Mouse (Mus musculus) cortical plate, adult 2 months (tissue): Measurements from ENCODE around the gene Hsd17b14. TPM values are rescaled to one million over a fixed set of nuclear protein-coding genes. Genes with fewer than 3 reads are reported as not detected.

ENCODE experiments used
- H3K27ac ChIP-seq: fragments of 200-500 bp; 2 replicates; pipeline ENCODE4 v1.5.1; 2012; ENCODE audit warnings: low read length, control low read depth, inconsistent platforms; ENCODE audit not compliant: insufficient read depth
- H3K4me1 ChIP-seq: fragments of 200-500 bp; 2 replicates; pipeline ENCODE4 v1.6.1; 2011; ENCODE audit warnings: low read length; ENCODE audit not compliant: control insufficient read depth, insufficient read depth
- H3K4me3 ChIP-seq: fragments of 200-500 bp; 2 replicates; pipeline ENCODE4 v1.5.1; 2011; ENCODE audit warnings: mild to moderate bottlenecking, low read length, control low read depth; ENCODE audit not compliant: insufficient read depth
- CTCF ChIP-seq: fragments of 200-500 bp; IDR thresholded peaks from 2 replicates; pipeline ENCODE4 v1.5.1; 2011; ENCODE audit warnings: mild to moderate bottlenecking, control low read depth, low read length; ENCODE audit not compliant: insufficient read depth; ENCODE audit errors: extremely low read depth
- POLR2A ChIP-seq: fragments of 200-500 bp; IDR thresholded peaks from 2 replicates; pipeline ENCODE4 v1.6.1; 2011; ENCODE audit warnings: mild to moderate bottlenecking, low read length, control low read depth; ENCODE audit not compliant: insufficient read depth; ENCODE audit errors: extremely low read depth
- polyA plus RNA-seq: library from polyadenylated mRNA; depleted of rRNA; stranded (reverse); fragments of >200 nt; gene quantifications from 2 replicates; pipeline ENCODE4 v1.2.3, GENCODE M21; 2012

Gene Hsd17b14
- polyA plus RNA-seq, 1 experiment: 0.54 TPM

DNA sequence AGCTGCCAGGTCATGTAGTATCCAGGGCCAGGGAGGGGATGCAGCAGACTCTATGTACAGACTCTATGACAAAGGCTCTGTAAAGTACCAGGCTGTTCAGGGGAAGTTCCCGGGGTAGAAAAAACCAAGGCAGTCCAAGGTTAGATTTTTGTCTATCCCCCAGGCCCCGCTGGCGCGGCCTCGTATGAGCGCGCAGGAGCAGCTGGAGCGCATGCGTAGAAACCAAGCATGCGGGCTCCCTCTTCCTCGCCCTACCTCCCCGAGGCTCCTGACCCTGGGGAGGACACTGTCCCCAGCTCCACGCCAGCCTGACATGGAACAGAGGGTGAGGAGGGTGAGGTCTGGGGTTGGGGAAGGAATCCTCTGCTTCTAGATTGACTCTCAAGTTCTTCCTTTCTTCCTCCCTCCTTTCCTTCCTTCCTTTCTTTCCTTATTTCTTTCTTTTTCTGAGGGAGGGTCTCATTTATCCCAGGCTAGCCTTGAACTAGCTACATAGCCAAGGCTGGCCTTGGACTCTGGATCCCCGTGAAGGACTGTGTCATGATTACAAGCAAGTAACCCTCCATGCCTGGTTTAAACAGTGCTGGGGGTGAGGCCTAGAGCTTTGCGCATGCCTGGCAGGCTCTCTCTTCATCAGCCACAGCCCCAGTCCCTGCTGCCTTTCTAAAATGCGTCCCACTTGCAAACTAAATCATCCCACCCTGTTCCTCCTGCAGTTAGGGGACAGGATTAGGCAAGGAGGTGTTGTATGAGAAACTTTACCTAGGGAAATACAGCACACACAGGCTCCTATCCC, 4.9 kb upstream of the Hsd17b14 start:
- H3K4me3 ChIP-seq: no peak overlapping the region
- H3K27ac ChIP-seq: no peak overlapping the region
- no peak for TF ChIP-seq CTCF
- TF ChIP-seq POLR2A: no peak
- H3K4me1 ChIP-seq: no peaks in the 10 kb centered on the region

GRCm38 (mm10) chr7:45550821-45551511, 3.7 kb upstream of the Hsd17b14 start:
- Histone ChIP-seq H3K4me3 (no peak overlapping the region), H3K4me1 (no peaks in the 10 kb centered on the region), H3K27ac (no peak overlapping the region)
- no peak for TF ChIP-seq POLR2A
- TF ChIP-seq CTCF: no peak

DNA sequence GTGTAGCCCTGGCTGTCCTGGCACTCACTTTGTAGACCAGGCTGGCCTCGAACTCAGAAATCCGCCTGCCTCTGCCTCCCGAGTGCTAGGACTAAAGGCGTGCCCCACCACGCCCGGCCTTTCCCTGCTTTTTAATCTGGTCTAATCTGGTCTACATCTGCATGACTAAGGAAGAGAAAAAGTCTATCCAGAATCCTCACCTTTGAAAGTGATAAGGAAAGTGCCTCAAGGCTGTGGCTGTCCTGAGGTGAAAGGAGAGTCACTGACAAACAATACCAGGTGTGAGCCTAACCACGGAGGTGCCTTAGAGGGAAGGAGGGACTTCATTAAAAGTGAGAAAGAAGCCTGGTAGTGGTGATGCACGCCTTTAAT, 3.2 kb upstream of the Hsd17b14 start:
- Histone ChIP-seq H3K4me3 (no peak overlapping the region), H3K4me1 (no peaks in the 10 kb centered on the region), H3K27ac (no peak overlapping the region)
- TF ChIP-seq CTCF (no peak), POLR2A (no peak)

GRCm38 (mm10) chr7:45553519-45553918, 1.2 kb upstream of the Hsd17b14 start:
- TF ChIP-seq POLR2A: no peak
- no peak for TF ChIP-seq CTCF
- Histone ChIP-seq H3K27ac (no peak overlapping the region), H3K4me1 (no peaks in the 10 kb centered on the region), H3K4me3 (no peak overlapping the region)

DNA sequence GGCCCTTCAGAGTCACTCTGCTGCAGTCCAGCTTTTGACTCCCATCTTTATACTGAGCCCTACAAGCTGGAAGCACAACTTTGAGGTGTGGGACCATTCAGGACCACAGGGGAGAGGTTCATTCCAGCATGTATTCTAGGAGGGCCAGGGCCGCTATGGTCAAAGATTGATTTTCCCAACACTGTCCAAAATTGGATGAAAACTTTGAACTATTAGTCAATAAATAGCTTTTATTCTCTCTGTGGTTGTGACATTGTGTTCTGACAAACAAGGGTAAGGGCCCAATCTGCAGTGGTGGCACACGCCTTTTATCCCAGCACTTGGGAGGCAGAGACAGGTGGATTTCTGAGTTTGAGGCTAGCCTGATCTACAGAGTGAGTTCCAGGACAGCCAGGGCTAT, 703 bp upstream of the Hsd17b14 start:
- TF ChIP-seq POLR2A (no peak), CTCF (no peak)
- no peak overlapping the region for H3K4me3 ChIP-seq
- H3K4me1 ChIP-seq: no peaks in the 10 kb centered on the region
- no peak overlapping the region for H3K27ac ChIP-seq

DNA sequence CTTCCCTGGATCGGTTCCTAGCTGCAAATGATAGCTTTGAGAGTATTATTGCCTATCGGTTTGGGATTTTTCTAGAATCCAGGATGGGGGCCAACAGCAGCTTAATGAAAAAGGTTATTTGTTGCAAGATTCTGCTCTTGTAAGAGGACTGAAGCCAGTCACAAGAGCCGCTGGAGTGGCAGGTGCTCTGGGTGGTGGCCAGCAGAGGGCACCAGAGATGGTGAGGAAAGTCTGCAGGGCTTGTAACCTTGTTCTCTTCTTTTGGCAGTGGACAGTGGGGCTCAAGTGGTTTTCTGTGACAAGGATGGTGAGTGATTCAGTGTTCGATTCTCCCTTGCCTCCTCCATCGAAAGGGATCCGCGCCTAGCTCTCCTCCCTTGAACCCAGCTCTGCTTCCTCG, 1.1 kb downstream of the Hsd17b14 start:
- H3K27ac ChIP-seq: no peak overlapping the region
- H3K4me3 ChIP-seq: no peak overlapping the region
- TF ChIP-seq CTCF (peak; percentile 74), POLR2A (no peak)
- no peaks in the 10 kb centered on the region for H3K4me1 ChIP-seq

GRCm38 (mm10) chr7:45558907-45559306, 4.2 kb downstream of the Hsd17b14 start:
- Histone ChIP-seq H3K27ac (no peak overlapping the region), H3K4me1 (no peaks in the 10 kb centered on the region), H3K4me3 (no peak overlapping the region)
- TF ChIP-seq POLR2A (no peak), CTCF (no peak)

DNA sequence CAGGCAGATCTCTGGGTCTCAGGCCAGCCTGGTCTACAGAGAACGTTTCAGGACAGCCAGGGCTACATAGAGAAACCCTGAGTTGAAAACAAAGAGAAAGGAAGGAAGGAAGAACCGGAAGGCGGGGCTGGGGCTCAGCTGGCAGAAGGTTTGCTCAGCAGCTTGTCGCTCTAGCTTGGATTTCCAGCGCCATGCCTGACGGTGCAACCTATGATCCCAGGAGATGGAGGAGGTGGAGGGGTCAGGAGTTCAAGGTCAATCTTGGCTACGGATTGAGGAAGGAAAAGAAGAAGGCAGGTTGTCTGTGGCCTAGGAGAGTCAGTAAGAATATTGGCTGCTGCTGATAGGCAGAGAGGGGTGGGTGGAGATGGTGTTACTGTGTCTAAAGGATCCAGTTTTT, 5.5 kb downstream of the Hsd17b14 start:
- Histone ChIP-seq H3K4me1 (no peaks in the 10 kb centered on the region), H3K4me3 (no peak overlapping the region), H3K27ac (no peak overlapping the region)
- no peak for TF ChIP-seq CTCF
- TF ChIP-seq POLR2A: no peak

DNA sequence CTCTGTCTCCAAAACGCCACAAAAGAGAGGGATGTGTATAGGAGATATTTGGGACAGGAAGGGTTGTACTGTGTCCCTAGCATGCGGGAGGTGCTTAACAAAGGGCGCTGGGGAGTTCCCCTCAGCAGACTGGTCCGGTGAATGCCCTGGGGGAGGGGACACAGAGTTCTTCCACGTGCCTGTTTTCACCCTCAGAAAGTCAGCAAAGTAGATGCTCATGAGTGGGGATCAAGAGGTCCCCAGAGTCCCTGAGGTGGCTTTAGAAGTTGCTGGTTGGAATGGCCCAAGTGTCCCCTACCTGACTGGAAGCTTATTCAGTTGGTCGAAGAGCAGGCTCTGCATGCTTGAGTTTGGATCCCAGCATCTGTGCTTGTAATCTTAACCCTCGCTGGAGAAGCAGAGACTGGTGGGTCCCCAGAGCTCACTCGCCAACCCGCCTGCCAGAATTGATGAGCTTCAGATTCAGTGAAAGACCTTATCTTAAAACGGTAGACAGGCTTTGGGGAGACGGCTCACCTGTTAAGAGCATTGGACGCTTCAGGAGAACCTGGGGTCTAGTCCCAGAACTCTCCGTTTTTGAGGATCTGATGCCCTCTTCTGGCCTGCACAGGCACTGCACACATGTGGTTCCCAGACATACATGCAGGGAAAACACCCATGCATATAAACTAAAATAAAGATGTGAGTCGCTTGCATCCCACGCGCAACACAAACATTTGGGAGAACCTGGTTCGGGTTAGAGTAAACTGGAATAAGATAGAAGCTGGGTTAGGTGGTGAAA, 6.3 kb downstream of the Hsd17b14 start:
- H3K4me3 ChIP-seq: no peak overlapping the region
- H3K4me1 ChIP-seq: no peaks in the 10 kb centered on the region
- no peak for TF ChIP-seq POLR2A
- TF ChIP-seq CTCF: peak; percentile 97
- no peak overlapping the region for H3K27ac ChIP-seq
